In the genomic region with DNA sequence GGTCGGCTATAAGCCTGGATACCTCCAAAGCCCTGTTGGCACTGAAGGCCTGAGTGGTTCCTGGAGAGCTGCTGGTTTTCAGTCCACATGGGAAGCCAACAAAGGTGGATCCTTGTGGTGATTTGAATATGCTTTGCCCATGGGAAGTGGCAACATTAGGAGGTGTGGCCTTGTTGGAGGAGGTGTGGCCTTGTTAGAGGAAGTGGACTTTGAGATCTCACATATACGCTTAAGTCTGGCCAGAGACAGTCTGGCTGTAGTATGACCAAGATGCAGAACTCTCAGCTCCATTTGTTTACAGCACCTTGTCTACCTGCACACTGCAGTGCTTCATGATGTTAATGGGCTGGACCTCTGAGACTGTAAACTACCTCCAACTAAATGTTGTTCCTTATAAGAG, we compare ENCODE assay signal across 27 mouse cellular contexts.
DNase-seq lines count a peak whose midpoint lies in the region; ATAC-seq lines count a peak whose summit lies in the region.
"Had no signal": no experiment of that assay in that cellular context is flagged by ENCODE, and none has a peak within 500 bp of the region (broad histone marks: within the 10 kb centered on the region; RNA-seq: fewer than 3 reads in every experiment).

No protein-coding gene starts in this region.

- no peak overlapping the region for H3K4me2 ChIP-seq in limb, embryonic 11.5 days (ENCODE audit: low read depth, severe bottlenecking)
- no peak overlapping the region for H3K4me2 ChIP-seq in midbrain, embryonic 16.5 days (ENCODE audit: low read length)
- H3K4me2 ChIP-seq: heart, embryonic 13.5 days; liver, embryonic 15.5 days; lung, embryonic 15.5 days; midbrain, embryonic 12.5 days; neural tube, embryonic 13.5 days had no signal

- WGBS in limb, embryonic 11.5 days: 73% methylated on average over 2 of the region's 2 CpGs
- WGBS in limb, embryonic 10.5 days: 86% methylated on average over 2 of the region's 2 CpGs
- WGBS in large intestine, adult 2 months: 39% methylated on average over 2 of the region's 2 CpGs
- 78% methylated on average over 2 of the region's 2 CpGs for WGBS in midbrain, embryonic 16.5 days

- H3K36me3 ChIP-seq in limb, embryonic 11.5 days (ENCODE audit: control insufficient read depth, insufficient read depth, low read length): no peaks in the 10 kb centered on the region
- H3K36me3 ChIP-seq in limb, embryonic 10.5 days: no peaks in the 10 kb centered on the region
- H3K36me3 ChIP-seq in midbrain, embryonic 16.5 days (ENCODE audit: control insufficient read depth, insufficient read depth, low read length): no peaks in the 10 kb centered on the region
- H3K36me3 ChIP-seq: heart, embryonic 13.5 days; hindbrain, embryonic 10.5 days; liver, embryonic 15.5 days; lung, embryonic 15.5 days; midbrain, embryonic 12.5 days; neural tube, embryonic 13.5 days had no signal

- no peak overlapping the region for H3K27ac ChIP-seq in limb, embryonic 11.5 days (replicated peaks; ENCODE audit: low read depth, low read length)
- no peak overlapping the region for H3K27ac ChIP-seq in limb, embryonic 10.5 days
- H3K27ac ChIP-seq in midbrain, embryonic 16.5 days (ENCODE audit: low read length): no peak overlapping the region
- H3K27ac ChIP-seq: heart, embryonic 13.5 days; hindbrain, embryonic 10.5 days; left cerebral cortex, adult 2 months; liver, embryonic 15.5 days; lung, embryonic 15.5 days; midbrain, embryonic 12.5 days; neural tube, embryonic 13.5 days had no signal

- H3K4me1 ChIP-seq in limb, embryonic 11.5 days (ENCODE audit: control insufficient read depth, insufficient read depth, low read length): no peaks in the 10 kb centered on the region
- no peaks in the 10 kb centered on the region for H3K4me1 ChIP-seq in limb, embryonic 10.5 days
- no peaks in the 10 kb centered on the region for H3K4me1 ChIP-seq in midbrain, embryonic 16.5 days (ENCODE audit: control insufficient read depth, insufficient read depth, low read length)
- H3K4me1 ChIP-seq: heart, embryonic 13.5 days; hindbrain, embryonic 10.5 days; liver, embryonic 15.5 days; lung, embryonic 15.5 days; midbrain, embryonic 12.5 days; neural tube, embryonic 13.5 days had no signal

- no peak overlapping the region for H3K4me3 ChIP-seq in limb, embryonic 11.5 days (ENCODE audit: low read depth, low read length)
- no peak overlapping the region for H3K4me3 ChIP-seq in limb, embryonic 10.5 days
- H3K4me3 ChIP-seq in midbrain, embryonic 16.5 days (ENCODE audit: low read depth, low read length): no peak overlapping the region
- H3K4me3 ChIP-seq: erythroblast, embryonic 14.5 days; heart, embryonic 13.5 days; hindbrain, embryonic 10.5 days; left cerebral cortex, adult 2 months; liver, embryonic 15.5 days; lung, embryonic 15.5 days; megakaryocyte, embryonic 14.5 days; midbrain, embryonic 12.5 days; neural tube, embryonic 13.5 days had no signal

- peak; percentile 14 for DNase-seq in limb, embryonic 11.5 days (ENCODE audit: low spot score)
- no peak for DNase-seq in limb, embryonic 10.5 days (ENCODE audit: low spot score)
- peak; percentile 55 for DNase-seq in large intestine, adult 2 months (ENCODE audit: low read depth, low spot score)
- DNase-seq in spleen, postnatal 4 days (ENCODE audit: low spot score in 2 of 2): no peak
- no peak for DNase-seq in adrenal gland, adult 18-20 months (ENCODE audit: low spot score in 2 of 2)
- DNase-seq: adrenal gland, postnatal 25 days; cerebellum, adult 18-20 months; cerebellum, postnatal 10 days; gastrocnemius, postnatal 14 days; heart, adult 18-20 months; heart, postnatal 10 days; kidney, postnatal 14 days; thymus, adult 18-20 months; thymus, postnatal 25 days had no signal

- H3K9ac ChIP-seq in limb, embryonic 11.5 days (ENCODE audit: low read length): no peak overlapping the region
- no peak overlapping the region for H3K9ac ChIP-seq in midbrain, embryonic 16.5 days (ENCODE audit: low read depth, low read length)
- H3K9ac ChIP-seq: heart, embryonic 13.5 days; liver, embryonic 15.5 days; lung, embryonic 15.5 days; midbrain, embryonic 12.5 days; neural tube, embryonic 13.5 days had no signal

- no peak for ATAC-seq in limb, embryonic 11.5 days (ENCODE audit: insufficient number of reproducible peaks, low FRiP score, low TSS enrichment, low read depth)
- ATAC-seq in granulocyte monocyte progenitor cell, adult 5-6 weeks (replicated peaks; ENCODE audit: poor library complexity, severe bottlenecking): peak; percentile 80
- ATAC-seq in midbrain, embryonic 16.5 days: no peak
- ATAC-seq: forebrain, embryonic 16.5 days; hindbrain, embryonic 16.5 days had no signal

- no peaks in the 10 kb centered on the region for H3K9me3 ChIP-seq in limb, embryonic 11.5 days (ENCODE audit: control insufficient read depth, low read length)
- H3K9me3 ChIP-seq in limb, embryonic 10.5 days (replicated peaks): no peaks in the 10 kb centered on the region
- no peaks in the 10 kb centered on the region; the same call in 1 of the 2 replicates for H3K9me3 ChIP-seq in midbrain, embryonic 16.5 days (replicated peaks; ENCODE audit: control insufficient read depth, low read length, poor library complexity, severe bottlenecking)
- H3K9me3 ChIP-seq: heart, embryonic 13.5 days; hindbrain, embryonic 10.5 days; liver, embryonic 15.5 days; lung, embryonic 15.5 days; megakaryocyte, embryonic 14.5 days; midbrain, embryonic 12.5 days; neural tube, embryonic 13.5 days had no signal

- H3K27me3 ChIP-seq in limb, embryonic 11.5 days (ENCODE audit: control insufficient read depth, insufficient read depth, low read length): no peaks in the 10 kb centered on the region
- H3K27me3 ChIP-seq in limb, embryonic 10.5 days (ENCODE audit: low read depth, poor library complexity, severe bottlenecking): peaks cover 7% of the 10 kb centered on the region
- H3K27me3 ChIP-seq in midbrain, embryonic 16.5 days (ENCODE audit: control insufficient read depth, insufficient read depth, low read depth, low read length): no peaks in the 10 kb centered on the region
- H3K27me3 ChIP-seq: liver, embryonic 15.5 days; megakaryocyte, embryonic 14.5 days had no signal

Comparison
In these comparisons a context has a peak if more than half of its experiments do, and no peak if none do; other contexts are left out.
1. DNase-seq: peak in limb, embryonic 11.5 days (single experiment) and large intestine, adult 2 months (single experiment); none in limb, embryonic 10.5 days (single experiment), spleen, postnatal 4 days (0 of 2) and adrenal gland, adult 18-20 months (0 of 2).